Mouse (Mus musculus) forebrain, embryonic 13.5 days (tissue): Measurements from ENCODE around the gene Ucp2. TPM values are rescaled to one million over a fixed set of nuclear protein-coding genes. Genes with fewer than 3 reads are reported as not detected.

ENCODE experiments used
- ATAC-seq: fragments of 200-750 bp; cut with Nextera tagmentation; 2 replicates; pipeline ENCODE4 v1.8.0; 2017
- H3K27ac ChIP-seq: fragments of 300-500 bp; sonication (generic); 2 replicates; pipeline ENCODE4 v1.5.1; 2015; ENCODE audit warnings: inconsistent platforms, mild to moderate bottlenecking, moderate library complexity
- H3K27me3 ChIP-seq: fragments of 300-500 bp; sonication (generic); 2 replicates; pipeline ENCODE4 v1.6.1; 2015; ENCODE audit warnings: mild to moderate bottlenecking, inconsistent platforms
- H3K36me3 ChIP-seq: fragments of 300-500 bp; sonication (generic); 2 replicates; pipeline ENCODE4 v1.6.1; 2015; ENCODE audit warnings: mild to moderate bottlenecking, inconsistent platforms; ENCODE audit not compliant: poor library complexity, severe bottlenecking
- H3K4me1 ChIP-seq: fragments of 300-500 bp; sonication (generic); 2 replicates; pipeline ENCODE4 v1.6.1; 2015; ENCODE audit warnings: inconsistent platforms
- H3K4me2 ChIP-seq: fragments of 300-500 bp; sonication (generic); 2 replicates; pipeline ENCODE4 v1.6.1; 2015; ENCODE audit warnings: inconsistent platforms, mild to moderate bottlenecking, moderate library complexity
- H3K4me3 ChIP-seq: fragments of 300-500 bp; sonication (generic); 2 replicates; pipeline ENCODE4 v1.5.1; 2015; ENCODE audit warnings: mild to moderate bottlenecking, inconsistent platforms
- H3K9ac ChIP-seq: fragments of 300-500 bp; sonication (generic); 2 replicates; pipeline ENCODE4 v1.6.1; 2015; ENCODE audit warnings: mild to moderate bottlenecking, inconsistent platforms
- H3K9me3 ChIP-seq: fragments of 300-500 bp; sonication (generic); replicated peaks from 2 replicates; pipeline ENCODE4 v1.6.1; 2016; ENCODE audit warnings: inconsistent platforms
- WGBS: fragments of 180-500 bp; shearing (Covaris S2); methylation state at CpG from one replicate; pipeline ENCODE4 v1.1.7; 2015; 5-methylcytosine and 5-hydroxymethylcytosine counted together
- polyA plus RNA-seq: library from polyadenylated mRNA; unstranded; fragments of >200 nt; fragmentation: Nextera tagmentation; extraction: Ambion mirVana; gene quantifications from 2 replicates; pipeline ENCODE4 v1.2.1, GENCODE M21; 2015

Ucp2 gene
- polyA plus RNA-seq, 1 experiment from 2014 or later, result 43.9 TPM

DNA sequence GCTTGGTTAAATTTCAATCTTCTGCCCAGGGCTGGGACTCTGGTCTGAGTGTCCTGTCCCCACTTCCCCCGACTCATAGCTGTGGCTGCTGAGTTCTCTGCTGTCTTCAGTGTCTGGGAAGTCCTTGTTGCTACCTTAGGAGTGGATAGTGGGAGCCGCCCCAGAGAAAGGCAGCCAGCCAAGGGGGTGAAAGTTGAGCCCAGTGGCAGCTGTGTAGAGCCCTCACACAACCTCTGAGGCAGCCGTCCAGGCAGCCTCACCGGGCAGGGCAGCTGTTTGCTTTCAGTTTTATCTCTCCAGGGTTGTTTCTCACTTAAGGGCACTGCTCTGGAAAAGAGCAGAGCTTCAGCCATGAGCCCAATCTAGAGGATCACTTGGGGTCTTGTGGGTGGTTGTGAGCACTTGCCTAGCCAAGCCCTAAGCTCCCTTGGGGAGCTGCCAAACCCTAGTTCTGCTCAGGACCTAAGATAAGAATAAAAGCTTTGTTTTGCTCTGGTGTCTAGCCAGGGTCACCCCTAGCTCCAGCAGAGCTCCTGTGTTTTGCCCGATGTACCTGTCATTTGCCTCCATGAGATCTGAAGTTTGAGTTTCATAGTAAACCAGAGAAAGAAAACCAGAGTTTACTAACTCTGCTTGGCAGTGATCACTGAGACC lies 27.4 kb upstream of the Ucp2 start:
- Histone ChIP-seq H3K27me3 (no peaks in the 10 kb centered on the region), H3K9me3 (no peaks in the 10 kb centered on the region), H3K4me2 (no peak overlapping the region), H3K4me1 (no peaks in the 10 kb centered on the region), H3K4me3 (no peak overlapping the region), H3K9ac (no peak overlapping the region), H3K27ac (no peak overlapping the region), H3K36me3 (peaks cover 89% of the 10 kb centered on the region)
- ATAC-seq, result no peak
- 67% methylated on average over 5 of the region's 5 CpGs for WGBS

DNA sequence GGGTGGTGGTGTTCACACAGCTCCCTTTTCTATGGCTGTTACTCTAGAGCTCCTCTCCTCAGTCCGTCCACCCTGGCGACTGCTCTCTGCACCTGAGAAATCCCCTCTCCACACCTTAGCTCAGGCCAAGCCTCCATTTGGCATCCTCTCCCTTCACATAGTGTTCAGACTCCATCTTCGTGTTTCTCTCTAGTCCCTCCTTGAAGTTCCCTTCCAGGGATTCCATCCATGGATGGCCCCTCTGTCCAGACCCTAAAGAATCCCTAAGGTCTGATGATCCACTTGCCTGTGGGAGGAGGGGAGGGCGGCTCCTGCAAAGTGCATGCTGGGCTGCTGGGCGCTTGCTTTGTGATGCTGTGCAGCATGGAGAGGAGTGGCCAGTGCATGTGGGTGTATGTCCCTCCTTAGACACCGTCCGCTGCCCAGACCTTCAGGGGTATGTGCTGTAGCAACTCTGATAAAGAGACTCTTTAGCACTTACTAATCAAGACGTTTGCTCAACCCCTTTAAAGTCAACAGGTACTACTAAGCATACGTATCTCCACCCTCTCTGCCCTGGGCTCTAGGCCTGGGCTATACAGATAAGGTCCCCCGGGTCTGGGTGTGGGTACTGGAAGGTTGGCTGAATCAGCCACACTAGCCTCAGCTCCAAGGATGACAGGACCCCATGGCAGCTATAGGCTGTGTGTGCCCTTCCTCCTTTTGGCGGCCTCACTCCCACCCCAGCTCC lies 26.2 kb upstream of the Ucp2 start:
- WGBS, result 88% methylated on average over 11 of the region's 11 CpGs
- Histone ChIP-seq H3K4me1 (no peaks in the 10 kb centered on the region), H3K36me3 (peaks cover 82% of the 10 kb centered on the region), H3K9me3 (no peaks in the 10 kb centered on the region), H3K27me3 (no peaks in the 10 kb centered on the region), H3K9ac (no peak overlapping the region), H3K4me2 (no peak overlapping the region), H3K27ac (no peak overlapping the region), H3K4me3 (no peak overlapping the region)
- ATAC-seq, result no peak

DNA sequence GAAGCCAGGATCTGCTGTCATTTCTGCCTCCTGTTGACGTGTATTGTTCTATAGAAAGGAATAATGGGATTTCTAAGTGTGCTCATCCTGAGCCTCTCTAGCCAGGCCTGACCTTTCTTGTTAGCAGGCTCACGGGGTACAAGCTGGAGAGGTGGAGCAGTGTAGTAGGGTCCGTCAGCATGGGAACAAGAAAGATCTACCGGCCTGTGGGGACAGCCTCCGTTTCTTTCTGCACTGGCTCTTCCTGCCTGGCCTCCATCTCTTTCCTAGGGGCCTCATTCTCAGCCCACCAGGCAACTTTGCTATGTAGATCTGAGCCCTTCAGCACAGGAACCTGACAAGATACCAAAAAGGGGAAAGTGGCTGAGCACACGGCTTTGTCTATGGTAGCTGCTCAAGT lies 24.4 kb upstream of the Ucp2 start:
- Histone ChIP-seq H3K9ac (no peak overlapping the region), H3K9me3 (no peaks in the 10 kb centered on the region), H3K27ac (no peak overlapping the region), H3K4me3 (no peak overlapping the region), H3K27me3 (no peaks in the 10 kb centered on the region), H3K4me2 (no peak overlapping the region), H3K4me1 (no peaks in the 10 kb centered on the region), H3K36me3 (peaks cover 66% of the 10 kb centered on the region)
- 91% methylated on average over 6 of the region's 6 CpGs for WGBS
- no peak for ATAC-seq

DNA sequence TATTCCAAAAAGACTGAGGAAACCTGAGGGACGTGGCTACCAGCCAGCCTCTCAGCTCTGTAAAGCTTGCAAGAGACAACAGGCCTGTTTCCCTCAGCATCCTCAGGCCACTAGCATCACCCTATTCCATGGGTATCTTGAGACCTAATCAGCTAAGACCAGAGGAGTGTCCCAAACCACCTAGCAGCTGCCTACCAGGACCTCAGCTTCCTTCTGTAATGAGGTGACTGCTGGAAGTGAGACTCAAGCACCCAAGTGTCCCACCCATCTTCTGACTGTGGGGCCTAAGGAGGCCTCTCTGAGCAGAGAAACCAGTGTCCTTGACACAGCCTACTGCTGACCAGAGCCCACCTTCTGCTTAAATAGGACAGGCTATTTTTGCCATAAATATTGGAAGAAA lies 23.6 kb upstream of the Ucp2 start:
- Histone ChIP-seq H3K27me3 (no peaks in the 10 kb centered on the region), H3K4me3 (no peak overlapping the region), H3K9me3 (no peaks in the 10 kb centered on the region), H3K4me1 (no peaks in the 10 kb centered on the region), H3K36me3 (peaks cover 59% of the 10 kb centered on the region), H3K27ac (no peak overlapping the region), H3K4me2 (no peak overlapping the region), H3K9ac (no peak overlapping the region)
- ATAC-seq, result no peak
- 96% methylated on average over 1 of the region's 1 CpGs for WGBS

DNA sequence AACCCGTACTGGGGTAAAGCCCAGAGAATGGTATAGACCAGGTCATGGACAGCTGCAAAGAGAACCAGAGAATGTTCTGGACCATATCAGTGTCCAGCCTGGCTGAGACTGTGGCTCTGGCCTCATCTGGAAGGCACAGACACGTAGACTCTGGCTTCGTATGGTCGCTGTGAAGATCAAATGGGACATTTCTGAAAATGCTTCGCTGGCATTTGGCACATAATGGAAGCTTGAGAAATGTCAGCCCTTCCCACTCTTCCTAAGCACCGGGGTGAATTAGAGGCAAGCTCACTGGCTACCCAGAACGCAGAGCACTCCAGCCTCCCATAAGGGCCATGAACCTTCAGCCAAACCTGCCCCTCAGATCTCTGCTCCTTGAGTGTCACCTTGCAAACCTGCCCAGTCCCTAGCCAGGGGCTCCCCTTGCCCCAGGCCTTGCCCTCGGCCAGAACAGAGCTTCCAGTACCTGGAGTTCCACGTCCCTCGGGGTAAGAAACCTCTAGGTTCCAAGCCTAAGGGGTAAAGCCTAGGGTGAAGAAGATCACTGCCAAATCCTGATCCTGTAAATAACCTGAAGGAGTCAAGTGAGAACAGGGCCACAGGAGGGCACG lies 22.2 kb upstream of the Ucp2 start:
- H3K36me3 ChIP-seq, result peaks cover 45% of the 10 kb centered on the region
- no peak overlapping the region for H3K4me3 ChIP-seq
- no peaks in the 10 kb centered on the region for H3K9me3 ChIP-seq
- no peaks in the 10 kb centered on the region for H3K4me1 ChIP-seq
- no peak overlapping the region for H3K4me2 ChIP-seq
- 94% methylated on average over 11 of the region's 11 CpGs for WGBS
- H3K27me3 ChIP-seq, result no peaks in the 10 kb centered on the region
- H3K27ac ChIP-seq, result no peak overlapping the region
- no peak overlapping the region for H3K9ac ChIP-seq
- no peak for ATAC-seq

DNA sequence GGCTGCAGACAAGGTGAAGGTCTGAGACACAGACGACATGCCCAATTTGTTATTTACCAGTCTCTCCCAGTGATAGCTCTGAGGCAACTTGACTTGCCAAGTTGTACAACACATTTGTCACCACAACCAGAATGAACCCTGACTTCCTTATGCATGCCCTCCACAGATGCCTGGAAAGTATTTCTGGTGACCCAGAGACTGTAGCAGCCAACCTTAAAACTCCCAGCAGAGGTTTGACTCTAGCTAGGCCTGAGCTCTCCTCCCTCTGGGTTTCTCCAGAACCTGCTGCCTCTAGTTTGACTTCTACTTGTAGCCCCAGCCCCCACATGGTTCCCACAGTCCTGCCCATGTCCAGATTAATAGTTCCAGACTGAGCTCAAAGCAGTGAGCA lies 21.7 kb upstream of the Ucp2 start:
- Histone ChIP-seq H3K4me2 (no peak overlapping the region), H3K27ac (no peak overlapping the region), H3K36me3 (peaks cover 41% of the 10 kb centered on the region), H3K4me3 (no peak overlapping the region), H3K9ac (no peak overlapping the region), H3K27me3 (no peaks in the 10 kb centered on the region), H3K4me1 (no peaks in the 10 kb centered on the region), H3K9me3 (no peaks in the 10 kb centered on the region)
- 96% methylated on average over 1 of the region's 1 CpGs for WGBS
- ATAC-seq, result no peak

DNA sequence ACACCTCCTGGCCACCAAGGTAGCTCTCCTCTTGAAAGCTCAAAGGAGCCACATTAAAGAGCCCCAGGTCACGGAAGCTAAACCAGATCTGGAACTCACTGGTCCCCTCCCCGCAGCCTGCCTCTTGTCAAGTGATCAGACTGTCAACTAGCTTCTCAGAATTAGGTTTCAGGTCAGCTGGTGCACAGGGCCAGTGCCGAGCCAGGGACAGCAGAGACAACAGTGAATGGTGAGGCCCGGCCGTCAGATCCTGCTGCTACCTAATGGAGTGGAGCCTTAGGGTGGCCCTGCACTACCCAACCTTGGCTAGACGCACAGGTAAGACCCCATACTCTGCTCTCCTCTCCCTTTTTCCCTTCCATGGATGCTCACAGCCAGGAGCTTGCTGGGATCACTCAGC lies 20.4 kb upstream of the Ucp2 start, which contains the start of gene Ucp3:
Gene Ucp3, plus strand, starts transcription at position 214 of the 400 bp plus-strand sequence.
- Histone ChIP-seq H3K4me1 (no peaks in the 10 kb centered on the region), H3K4me2 (no peak within 1 kb of the TSS), H3K4me3 (no peak within 1 kb of the TSS), H3K9me3 (no peaks in the 10 kb centered on the region), H3K27ac (no peak within 1 kb of the TSS), H3K27me3 (no peaks in the 10 kb centered on the region), H3K36me3 (peaks cover 32% of the 10 kb centered on the region), H3K9ac (no peak within 1 kb of the TSS)
- no peak for ATAC-seq
- WGBS, result 84% methylated on average over 6 of the region's 6 CpGs

DNA sequence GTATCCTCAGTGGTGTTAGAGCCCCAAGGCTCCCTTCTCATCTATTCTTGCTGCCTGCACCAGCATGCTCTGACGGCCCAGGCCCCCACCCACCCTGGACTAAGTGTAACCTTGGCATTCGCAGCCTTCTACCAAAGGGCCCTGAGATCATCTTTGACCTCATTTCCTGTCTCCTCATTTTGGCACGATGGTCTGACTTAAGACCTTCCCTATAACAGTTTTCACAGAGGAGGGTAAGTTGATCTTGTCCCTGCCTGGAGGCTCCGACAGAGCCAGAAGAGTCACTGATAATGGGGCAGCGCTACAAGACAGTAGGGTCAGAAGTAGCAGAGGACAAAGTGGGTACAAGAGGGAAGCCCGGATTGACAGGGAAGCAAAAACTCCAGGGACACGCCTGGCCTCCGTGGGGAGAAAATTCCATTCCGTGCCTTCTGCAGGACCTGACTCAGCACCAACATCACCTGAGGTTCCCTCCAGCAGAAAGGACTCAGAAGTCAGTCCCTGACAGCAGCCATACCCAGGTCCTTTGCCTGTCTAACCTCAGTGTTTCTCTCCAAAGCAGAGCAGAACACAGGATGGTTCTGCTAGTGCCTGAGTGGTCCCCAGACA lies 19.2 kb upstream of the Ucp2 start:
- peaks cover 23% of the 10 kb centered on the region for H3K36me3 ChIP-seq
- H3K9me3 ChIP-seq, result no peaks in the 10 kb centered on the region
- no peak overlapping the region for H3K4me3 ChIP-seq
- no peak overlapping the region for H3K27ac ChIP-seq
- no peaks in the 10 kb centered on the region for H3K27me3 ChIP-seq
- WGBS, result 91% methylated on average over 9 of the region's 9 CpGs
- no peak overlapping the region for H3K4me2 ChIP-seq
- no peak for ATAC-seq
- no peaks in the 10 kb centered on the region for H3K4me1 ChIP-seq
- H3K9ac ChIP-seq, result no peak overlapping the region

DNA sequence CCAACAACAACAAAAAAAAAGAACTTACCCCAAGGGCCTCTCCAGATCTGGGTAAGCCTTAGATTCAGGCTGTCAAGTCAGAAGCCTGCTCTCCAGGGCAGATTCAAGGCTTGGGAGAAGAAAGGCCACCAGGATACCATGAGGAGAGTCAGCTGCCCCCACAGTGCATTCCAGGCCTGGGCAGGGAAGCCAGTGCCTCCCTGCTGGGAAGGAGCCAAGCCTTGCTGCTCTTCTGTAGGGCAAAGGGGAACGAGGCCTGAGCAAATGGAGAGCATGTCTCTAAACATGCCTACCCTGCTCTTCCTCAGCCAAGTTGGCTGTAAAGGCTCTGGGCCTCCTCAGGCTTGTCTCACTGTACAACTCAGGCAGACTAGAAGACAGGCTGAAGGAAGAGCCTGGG lies 18.5 kb upstream of the Ucp2 start:
- H3K36me3 ChIP-seq, result peaks cover 15% of the 10 kb centered on the region
- no peak overlapping the region for H3K27ac ChIP-seq
- ATAC-seq, result no peak
- H3K4me3 ChIP-seq, result no peak overlapping the region
- no peaks in the 10 kb centered on the region for H3K9me3 ChIP-seq
- no peaks in the 10 kb centered on the region for H3K27me3 ChIP-seq
- H3K9ac ChIP-seq, result no peak overlapping the region
- no peaks in the 10 kb centered on the region for H3K4me1 ChIP-seq
- no peak overlapping the region for H3K4me2 ChIP-seq
- WGBS, result 60% methylated on average over 1 of the region's 1 CpGs

DNA sequence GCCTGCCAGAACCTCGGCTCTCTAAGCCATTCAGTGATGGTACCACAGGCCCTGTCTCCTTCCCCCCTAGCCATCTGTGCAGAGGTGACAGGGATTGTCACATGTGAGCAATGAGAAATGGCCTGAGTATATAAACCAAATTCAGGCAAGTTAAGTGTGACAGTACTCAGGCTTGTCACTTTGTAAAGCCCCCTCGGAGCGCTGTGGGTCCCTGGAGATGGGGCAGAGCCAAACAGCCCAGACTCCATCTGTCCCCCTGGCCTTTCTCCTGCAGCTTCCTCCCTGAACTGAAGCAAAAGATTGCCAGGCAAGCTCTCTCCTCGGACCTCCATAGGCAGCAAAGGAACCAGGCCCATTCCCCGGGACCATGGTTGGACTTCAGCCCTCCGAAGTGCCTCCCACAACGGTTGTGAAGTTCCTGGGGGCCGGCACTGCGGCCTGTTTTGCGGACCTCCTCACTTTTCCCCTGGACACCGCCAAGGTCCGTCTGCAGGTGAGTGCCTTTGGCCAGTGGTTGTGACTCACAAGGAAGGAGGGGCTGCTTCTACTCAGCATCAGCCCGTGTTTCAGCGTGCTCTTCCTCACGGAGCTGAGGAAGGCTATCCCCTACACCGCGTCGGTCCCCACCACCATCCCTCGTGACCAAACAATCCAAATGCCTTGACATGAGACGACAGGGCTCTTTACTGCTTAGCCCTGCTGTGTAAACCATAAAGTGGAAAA lies 13.9 kb upstream of the Ucp2 start:
- H3K36me3 ChIP-seq, result no peaks in the 10 kb centered on the region
- H3K9me3 ChIP-seq, result no peaks in the 10 kb centered on the region
- no peaks in the 10 kb centered on the region for H3K4me1 ChIP-seq
- no peak overlapping the region for H3K9ac ChIP-seq
- WGBS, result 81% methylated on average over 20 of the region's 20 CpGs
- ATAC-seq, result no peak
- no peak overlapping the region for H3K27ac ChIP-seq
- H3K4me2 ChIP-seq, result no peak overlapping the region
- no peaks in the 10 kb centered on the region for H3K27me3 ChIP-seq
- no peak overlapping the region for H3K4me3 ChIP-seq

DNA sequence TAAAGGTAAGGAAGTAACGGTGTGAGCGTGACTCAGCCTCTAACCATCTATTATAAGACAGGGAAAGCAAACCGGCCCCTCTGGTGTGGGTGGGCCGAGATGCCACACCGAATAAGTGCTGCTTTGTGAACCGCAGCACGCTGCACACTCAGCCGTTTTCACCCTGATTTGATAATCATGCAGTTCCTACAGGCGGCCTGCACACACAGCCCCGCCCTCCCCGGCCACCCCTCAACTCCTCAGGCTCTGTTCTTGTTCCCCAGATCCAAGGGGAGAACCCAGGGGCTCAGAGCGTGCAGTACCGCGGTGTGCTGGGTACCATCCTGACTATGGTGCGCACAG lies 13.3 kb upstream of the Ucp2 start:
- no peak overlapping the region for H3K27ac ChIP-seq
- ATAC-seq, result no peak

DNA sequence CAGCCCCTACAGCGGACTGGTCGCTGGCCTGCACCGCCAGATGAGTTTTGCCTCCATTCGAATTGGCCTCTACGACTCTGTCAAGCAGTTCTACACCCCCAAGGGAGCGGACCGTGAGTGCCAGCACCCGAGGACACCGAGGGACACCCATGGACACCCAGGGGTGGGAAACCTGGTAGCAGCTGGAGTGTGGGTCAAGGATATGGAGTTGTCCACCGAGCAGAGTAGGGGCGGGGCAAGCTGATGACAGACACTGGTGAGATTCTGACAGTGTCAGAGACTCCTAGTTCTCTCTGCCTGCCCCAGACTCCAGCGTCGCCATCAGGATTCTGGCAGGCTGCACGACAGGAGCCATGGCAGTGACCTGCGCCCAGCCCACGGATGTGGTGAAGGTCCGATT lies 13.0 kb upstream of the Ucp2 start:
- no peaks in the 10 kb centered on the region for H3K9me3 ChIP-seq
- 87% methylated on average over 17 of the region's 17 CpGs for WGBS
- no peak overlapping the region for H3K4me2 ChIP-seq
- no peaks in the 10 kb centered on the region for H3K4me1 ChIP-seq
- H3K27me3 ChIP-seq, result no peaks in the 10 kb centered on the region
- H3K36me3 ChIP-seq, result no peaks in the 10 kb centered on the region
- ATAC-seq, result no peak
- H3K27ac ChIP-seq, result no peak overlapping the region
- no peak overlapping the region for H3K4me3 ChIP-seq
- H3K9ac ChIP-seq, result no peak overlapping the region

More for the DNA sequence above, 13.3 kb upstream of the Ucp2 start:
- Histone ChIP-seq H3K9ac (no peak overlapping the region), H3K4me1 (no peaks in the 10 kb centered on the region), H3K4me3 (no peak overlapping the region), H3K4me2 (no peak overlapping the region), H3K27me3 (no peaks in the 10 kb centered on the region), H3K36me3 (no peaks in the 10 kb centered on the region), H3K9me3 (no peaks in the 10 kb centered on the region)
- 76% methylated on average over 15 of the region's 15 CpGs for WGBS
